Mouse (Mus musculus) midbrain, embryonic 10.5 days (tissue): Measurements from ENCODE around the gene Slc39a9. TPM values are rescaled to one million over a fixed set of nuclear protein-coding genes. Genes with fewer than 3 reads are reported as not detected.

ENCODE experiments used
- DNase-seq: peaks from one replicate; pipeline ENCODE4 v3.0.0-alpha.2; 2017; ENCODE audit warnings: low spot score
- H3K27ac ChIP-seq: fragments of 300-500 bp; sonication (generic); replicated peaks from 2 replicates; pipeline ENCODE4 v1.5.1; 2016; ENCODE audit warnings: mild to moderate bottlenecking
- H3K27me3 ChIP-seq: fragments of 300-500 bp; sonication (generic); 2 replicates; pipeline ENCODE4 v1.6.1; 2016; ENCODE audit warnings: low read depth, mild to moderate bottlenecking; ENCODE audit not compliant: poor library complexity, severe bottlenecking
- H3K36me3 ChIP-seq: fragments of 300-500 bp; sonication (generic); 2 replicates; pipeline ENCODE4 v1.6.1; 2016; ENCODE audit warnings: mild to moderate bottlenecking, moderate library complexity
- H3K4me1 ChIP-seq: fragments of 300-500 bp; sonication (generic); 2 replicates; pipeline ENCODE4 v1.6.1; 2016
- H3K4me3 ChIP-seq: fragments of 300-500 bp; sonication (generic); 2 replicates; pipeline ENCODE4 v1.5.1; 2016; ENCODE audit warnings: mild to moderate bottlenecking, moderate library complexity
- H3K9me3 ChIP-seq: fragments of 300-500 bp; sonication (generic); replicated peaks from 2 replicates; pipeline ENCODE4 v1.6.1; 2016; ENCODE audit warnings: mild to moderate bottlenecking
- WGBS: fragments of 180-500 bp; shearing (Covaris S2); methylation state at CpG from one replicate; pipeline ENCODE4 v1.1.7; 2016; 5-methylcytosine and 5-hydroxymethylcytosine counted together
- polyA plus RNA-seq: library from polyadenylated mRNA; unstranded; fragments of >200 nt; fragmentation: Nextera tagmentation; extraction: Ambion mirVana; gene quantifications from 2 replicates; pipeline ENCODE4 v1.2.1, GENCODE M21; 2016

Slc39a9 gene
- polyA plus RNA-seq, 1 experiment from 2014 or later, result 26.3 TPM

DNA sequence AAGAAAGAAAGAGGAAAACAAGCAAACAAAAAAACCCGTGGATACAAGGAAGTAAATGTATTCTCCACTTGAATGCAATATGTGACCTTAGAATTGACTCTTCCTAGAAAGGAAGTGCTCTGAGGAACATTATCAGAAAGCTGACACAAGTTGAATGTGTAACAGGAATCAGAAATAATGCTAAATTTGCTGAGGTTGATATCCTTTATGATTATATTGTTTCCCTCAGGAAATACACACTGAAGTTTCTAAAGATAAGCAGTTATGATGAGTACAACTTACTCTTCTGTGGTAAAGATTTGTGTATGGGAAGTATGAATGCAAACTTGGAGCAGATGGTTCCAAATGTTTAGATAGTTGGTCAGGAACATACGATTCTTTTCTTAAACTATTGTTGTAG, 24.7 kb downstream of the Slc39a9 start:
- WGBS, result 88% methylated on average over 2 of the region's 2 CpGs
- no peaks in the 10 kb centered on the region for H3K9me3 ChIP-seq
- no peak for DNase-seq
- H3K27ac ChIP-seq, result no peak overlapping the region
- no peaks in the 10 kb centered on the region for H3K27me3 ChIP-seq
- peaks cover 43% of the 10 kb centered on the region for H3K36me3 ChIP-seq
- H3K4me3 ChIP-seq, result no peak overlapping the region
- H3K4me1 ChIP-seq, result no peaks in the 10 kb centered on the region

DNA sequence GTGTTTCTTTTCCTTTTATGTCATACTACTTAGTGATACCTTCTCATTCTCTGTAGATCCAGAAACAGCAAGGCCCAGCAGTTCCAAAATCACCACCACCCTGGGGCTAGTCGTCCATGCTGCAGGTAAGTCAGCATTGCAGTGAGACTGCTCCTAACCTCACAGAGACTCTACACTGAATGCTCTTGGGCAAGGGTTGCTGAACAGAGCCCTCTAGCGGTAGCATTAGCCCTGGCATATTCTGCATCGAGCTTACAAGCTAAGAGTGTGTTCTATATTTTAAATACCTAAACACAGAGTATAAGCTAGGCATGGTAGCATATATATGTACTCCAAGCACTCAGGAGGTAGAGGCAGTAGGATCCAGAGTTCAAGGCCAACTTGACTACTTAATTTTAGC, 29.5 kb downstream of the Slc39a9 start:
- no peaks in the 10 kb centered on the region for H3K4me1 ChIP-seq
- H3K36me3 ChIP-seq, result peaks cover 60% of the 10 kb centered on the region
- no peaks in the 10 kb centered on the region for H3K9me3 ChIP-seq
- H3K4me3 ChIP-seq, result no peak overlapping the region
- WGBS, result 23% methylated on average over 3 of the region's 3 CpGs
- H3K27ac ChIP-seq, result no peak overlapping the region
- peak; percentile 34 for DNase-seq
- no peaks in the 10 kb centered on the region for H3K27me3 ChIP-seq

DNA sequence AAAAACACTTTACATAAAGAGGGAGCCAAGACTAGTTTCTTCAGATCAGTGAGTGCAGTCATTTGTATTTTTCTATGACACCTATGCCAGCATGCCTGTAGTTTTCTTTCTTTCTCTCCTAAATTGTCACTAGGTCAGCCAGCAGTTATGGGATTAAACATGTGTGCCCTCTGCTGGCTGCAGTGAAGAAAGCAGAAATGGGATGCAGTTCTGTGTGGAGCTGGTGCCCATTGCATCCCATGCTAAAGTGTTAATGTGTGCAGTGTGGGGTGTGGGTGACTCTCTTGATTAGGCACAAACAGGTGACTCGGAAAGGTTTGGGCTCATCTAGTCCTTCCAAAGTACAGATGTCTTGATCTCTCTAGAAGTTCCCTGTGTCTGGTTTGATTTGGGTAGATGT, 37.7 kb downstream of the Slc39a9 start:
- no peak for DNase-seq
- Histone ChIP-seq H3K27me3 (no peaks in the 10 kb centered on the region), H3K4me3 (no peak overlapping the region), H3K9me3 (no peaks in the 10 kb centered on the region), H3K36me3 (peaks cover 22% of the 10 kb centered on the region), H3K4me1 (no peaks in the 10 kb centered on the region), H3K27ac (no peak overlapping the region)
- WGBS, result 87% methylated on average over 1 of the region's 1 CpGs

DNA sequence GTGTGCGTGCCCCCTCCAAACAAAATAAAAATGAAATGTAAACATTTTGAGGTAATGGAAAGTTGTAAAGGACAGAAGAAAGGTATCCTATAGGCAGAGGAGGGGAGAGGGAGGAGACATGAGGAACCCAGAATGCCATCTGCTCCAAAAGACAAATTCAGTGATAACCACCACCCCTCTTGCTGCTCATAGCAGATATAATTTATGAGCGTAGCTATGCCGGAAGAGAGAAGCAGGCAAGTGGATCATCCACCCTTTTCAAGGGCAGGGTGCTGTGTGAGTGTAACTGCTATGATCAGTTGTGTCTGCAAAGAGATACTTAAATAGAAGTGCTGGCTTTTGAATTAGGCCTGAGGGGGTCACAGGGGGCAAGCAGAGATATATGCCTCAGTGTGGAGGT, 39.9 kb downstream of the Slc39a9 start:
- Histone ChIP-seq H3K4me3 (no peak overlapping the region), H3K9me3 (no peaks in the 10 kb centered on the region), H3K4me1 (no peaks in the 10 kb centered on the region), H3K27me3 (0 out of 2 replicates have a peak, but pooled peaks cover 3% of the 10 kb centered on the region), H3K36me3 (0 out of 2 replicates have a peak, but pooled peaks cover 7% of the 10 kb centered on the region), H3K27ac (no peak overlapping the region)
- WGBS, result 97% methylated on average over 3 of the region's 3 CpGs
- no peak for DNase-seq

DNA sequence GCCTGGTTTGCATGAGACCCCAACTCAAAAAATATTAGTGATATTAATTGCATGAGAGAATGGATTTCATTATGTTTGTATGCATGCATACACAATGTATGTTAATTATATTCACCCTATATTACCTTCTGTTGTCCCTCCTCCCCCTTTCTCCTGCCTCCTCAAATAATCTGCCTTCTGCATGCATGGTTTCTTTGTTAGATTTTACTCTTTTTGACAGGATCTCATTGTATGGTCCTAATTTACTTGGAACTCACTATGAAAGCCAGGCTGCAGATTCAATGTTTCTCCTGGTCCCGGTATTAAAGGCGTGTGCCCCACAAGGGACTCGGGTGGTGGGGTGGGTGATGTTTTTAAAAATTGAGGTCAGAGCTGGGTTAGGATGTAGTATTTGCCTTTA, 40.6 kb downstream of the Slc39a9 start:
- 94% methylated on average over 3 of the region's 3 CpGs for WGBS
- Histone ChIP-seq H3K27ac (no peak overlapping the region), H3K27me3 (0 out of 2 replicates have a peak, but pooled peaks cover 3% of the 10 kb centered on the region), H3K4me3 (no peak overlapping the region), H3K9me3 (no peaks in the 10 kb centered on the region), H3K4me1 (no peaks in the 10 kb centered on the region), H3K36me3 (0 out of 2 replicates have a peak, but pooled peaks cover 4% of the 10 kb centered on the region)
- no peak for DNase-seq

DNA sequence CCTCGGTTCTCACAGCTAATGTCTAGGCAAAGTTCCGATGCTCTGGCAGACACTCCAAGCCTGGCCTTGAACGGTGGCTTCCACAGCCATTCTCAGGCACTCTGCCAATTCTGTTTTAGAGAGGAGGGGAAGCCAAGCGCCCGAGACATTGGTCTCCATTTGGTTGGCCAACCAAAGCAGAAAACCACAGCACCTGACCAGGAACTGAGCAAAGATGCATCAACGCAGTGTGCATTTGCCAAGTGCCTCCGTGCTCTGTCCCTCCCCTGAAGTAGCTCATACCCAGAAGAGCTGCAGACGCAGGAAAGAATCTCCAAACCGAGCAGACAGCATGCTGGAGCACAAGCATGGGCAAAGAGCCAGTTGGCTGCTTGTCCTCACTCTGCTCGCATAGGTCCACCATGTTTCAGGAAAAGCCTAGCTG, 44.1 kb downstream of the Slc39a9 start:
- 87% methylated on average over 10 of the region's 10 CpGs for WGBS
- no peak for DNase-seq
- Histone ChIP-seq H3K27ac (no peak overlapping the region), H3K36me3 (no peaks in the 10 kb centered on the region), H3K9me3 (no peaks in the 10 kb centered on the region), H3K27me3 (peaks cover 32% of the 10 kb centered on the region), H3K4me3 (no peak overlapping the region), H3K4me1 (peaks cover 24% of the 10 kb centered on the region)

DNA sequence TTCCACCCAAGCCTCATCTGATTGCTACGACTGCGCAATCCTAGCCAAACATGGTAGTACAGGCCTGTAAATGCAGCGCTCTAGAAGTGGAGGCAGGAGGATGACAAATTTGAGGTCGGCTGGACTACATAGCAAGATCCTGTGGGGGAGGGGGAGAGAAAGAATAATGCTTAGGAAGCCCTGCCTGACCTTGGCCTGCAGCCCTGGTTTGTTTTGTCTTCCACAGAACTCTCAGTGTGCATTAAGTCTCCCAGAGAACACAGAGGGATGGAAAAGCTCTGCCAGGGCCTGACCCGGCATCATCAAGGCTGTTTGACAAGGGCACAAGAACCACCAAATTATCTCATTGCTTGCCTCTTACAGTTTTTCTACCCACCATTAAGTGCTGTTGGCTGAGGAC, 46.0 kb downstream of the Slc39a9 start:
- no peak for DNase-seq
- Histone ChIP-seq H3K9me3 (no peaks in the 10 kb centered on the region), H3K36me3 (no peaks in the 10 kb centered on the region), H3K4me3 (no peak overlapping the region), H3K27ac (no peak overlapping the region), H3K27me3 (peaks cover 51% of the 10 kb centered on the region), H3K4me1 (peaks cover 35% of the 10 kb centered on the region)
- WGBS, result 67% methylated on average over 5 of the region's 5 CpGs

DNA sequence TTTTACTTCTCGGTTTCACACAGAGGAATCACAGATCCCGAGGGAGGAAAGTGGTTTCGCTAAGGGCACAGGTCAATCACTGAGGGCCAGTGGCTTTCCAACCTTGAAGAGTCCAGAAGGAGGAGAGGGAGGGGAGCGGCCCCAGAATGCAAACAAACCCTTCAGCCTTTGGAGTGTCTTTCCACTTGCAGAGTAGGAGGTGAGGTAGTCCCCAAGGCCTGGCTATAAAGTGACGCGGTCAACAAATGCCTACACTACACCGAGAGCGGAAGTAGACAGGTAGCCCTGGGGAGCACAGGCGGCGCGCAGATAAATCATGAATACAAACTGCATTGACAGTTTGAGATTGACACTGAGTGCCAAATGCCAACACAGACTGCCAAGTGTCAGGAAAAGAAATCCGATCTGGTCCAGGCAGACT, 48.0 kb downstream of the Slc39a9 start:
- Histone ChIP-seq H3K4me3 (no peak overlapping the region), H3K4me1 (peaks cover 38% of the 10 kb centered on the region), H3K27ac (no peak overlapping the region), H3K9me3 (no peaks in the 10 kb centered on the region), H3K36me3 (no peaks in the 10 kb centered on the region), H3K27me3 (peaks cover 61% of the 10 kb centered on the region)
- no peak for DNase-seq
- WGBS, result 10% methylated on average over 12 of the region's 12 CpGs

DNA sequence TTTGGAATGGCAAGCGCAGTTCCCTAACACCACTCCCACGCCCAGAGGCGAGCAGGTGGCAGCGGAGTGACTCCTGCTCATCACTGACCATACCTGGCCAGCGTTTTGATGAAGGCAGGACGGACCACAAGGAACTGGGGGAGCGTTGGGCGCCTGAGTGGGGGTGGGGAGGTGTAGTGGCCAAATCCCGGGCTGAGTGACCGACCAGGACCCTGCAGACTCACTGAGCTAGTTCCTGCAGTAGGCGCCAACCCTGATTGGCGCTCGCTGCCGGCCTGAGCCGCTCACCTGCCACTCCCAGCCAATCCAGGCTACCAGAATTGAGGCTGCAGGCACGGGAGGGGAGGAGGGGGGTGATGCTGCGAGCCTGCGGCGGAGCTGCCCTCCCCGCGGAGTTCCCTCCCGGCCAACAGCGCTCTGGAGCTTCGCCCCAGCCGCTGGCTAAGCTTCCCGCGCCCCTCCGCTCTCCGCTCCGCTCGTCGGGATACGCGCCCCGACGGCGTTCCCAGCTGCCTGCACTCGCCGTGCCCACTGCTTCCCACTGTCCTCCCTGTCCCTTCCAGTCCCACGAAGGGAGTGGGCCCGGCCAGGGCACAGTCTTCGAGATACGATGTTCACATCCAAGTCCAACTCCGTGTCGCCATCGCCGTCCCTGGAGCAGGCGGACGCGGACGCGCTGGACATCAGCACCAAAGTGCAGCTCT, 48.7 kb downstream of the Slc39a9 start, which contains the start of gene Plekhd1:
Plekhd1 (plus strand) TSS at position 323 of the 704 bp plus-strand sequence.
- H3K4me3 ChIP-seq, result peak within 1 kb of the TSS; percentile 56
- peaks cover 38% of the 10 kb centered on the region for H3K4me1 ChIP-seq
- peaks cover 61% of the 10 kb centered on the region for H3K27me3 ChIP-seq
- H3K9me3 ChIP-seq, result no peaks in the 10 kb centered on the region
- no peak within 1 kb of the TSS; the same call in 1 of the 2 replicates for H3K27ac ChIP-seq
- whole genome bisulfite sequencing, result 1% methylated on average over 51 of the region's 52 CpGs
- DNase-seq, result peak; percentile 56
- no peaks in the 10 kb centered on the region for H3K36me3 ChIP-seq

DNA sequence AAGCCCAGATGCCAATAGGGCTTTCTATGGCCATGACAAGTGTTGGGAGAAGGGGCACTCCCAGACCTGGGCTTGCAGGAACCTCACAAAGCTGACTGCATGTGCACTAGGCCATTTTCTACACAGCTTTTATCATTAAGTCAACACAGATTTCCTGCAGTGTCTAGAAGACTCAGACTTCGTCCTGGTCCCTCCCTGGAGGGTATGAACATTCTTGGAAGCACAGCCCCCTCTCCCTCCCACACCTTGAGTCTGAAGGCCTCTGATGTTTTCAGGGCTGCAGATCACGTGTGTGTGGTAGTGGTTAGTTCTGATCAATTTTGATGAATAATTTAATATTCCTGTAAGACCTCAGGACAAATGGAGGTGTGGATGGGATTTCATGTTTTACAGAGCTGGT, 50.0 kb downstream of the Slc39a9 start:
- DNase-seq, result no peak
- peaks cover 57% of the 10 kb centered on the region for H3K27me3 ChIP-seq
- peaks cover 38% of the 10 kb centered on the region for H3K4me1 ChIP-seq
- 66% methylated on average over 2 of the region's 2 CpGs for WGBS
- H3K9me3 ChIP-seq, result no peaks in the 10 kb centered on the region
- no peaks in the 10 kb centered on the region for H3K36me3 ChIP-seq
- no peak overlapping the region for H3K4me3 ChIP-seq
- H3K27ac ChIP-seq, result no peak overlapping the region

DNA sequence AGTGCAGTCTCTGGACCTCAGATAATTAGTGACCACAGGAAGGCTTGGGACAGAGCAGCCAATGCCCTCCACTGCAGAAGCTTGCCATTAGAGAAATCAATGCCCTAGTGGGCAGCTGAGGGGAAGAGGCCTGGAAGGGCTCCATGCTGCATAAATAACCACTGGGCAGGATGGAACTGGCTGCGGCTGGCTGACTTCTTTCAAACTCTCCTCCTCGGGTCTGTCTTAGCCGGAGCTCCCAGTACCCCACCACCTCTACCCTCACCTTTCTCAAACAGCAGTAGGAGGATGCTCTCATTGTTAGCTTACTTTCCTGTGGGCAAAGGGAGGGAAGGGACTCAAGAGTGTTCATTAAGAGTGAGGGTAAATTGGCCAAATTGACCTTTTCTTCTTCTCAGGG, 51.3 kb downstream of the Slc39a9 start:
- Histone ChIP-seq H3K27me3 (peaks cover 56% of the 10 kb centered on the region), H3K4me3 (no peak overlapping the region), H3K4me1 (peaks cover 31% of the 10 kb centered on the region), H3K27ac (no peak overlapping the region), H3K9me3 (no peaks in the 10 kb centered on the region), H3K36me3 (no peaks in the 10 kb centered on the region)
- no peak for DNase-seq
- WGBS, result 64% methylated on average over 3 of the region's 3 CpGs

DNA sequence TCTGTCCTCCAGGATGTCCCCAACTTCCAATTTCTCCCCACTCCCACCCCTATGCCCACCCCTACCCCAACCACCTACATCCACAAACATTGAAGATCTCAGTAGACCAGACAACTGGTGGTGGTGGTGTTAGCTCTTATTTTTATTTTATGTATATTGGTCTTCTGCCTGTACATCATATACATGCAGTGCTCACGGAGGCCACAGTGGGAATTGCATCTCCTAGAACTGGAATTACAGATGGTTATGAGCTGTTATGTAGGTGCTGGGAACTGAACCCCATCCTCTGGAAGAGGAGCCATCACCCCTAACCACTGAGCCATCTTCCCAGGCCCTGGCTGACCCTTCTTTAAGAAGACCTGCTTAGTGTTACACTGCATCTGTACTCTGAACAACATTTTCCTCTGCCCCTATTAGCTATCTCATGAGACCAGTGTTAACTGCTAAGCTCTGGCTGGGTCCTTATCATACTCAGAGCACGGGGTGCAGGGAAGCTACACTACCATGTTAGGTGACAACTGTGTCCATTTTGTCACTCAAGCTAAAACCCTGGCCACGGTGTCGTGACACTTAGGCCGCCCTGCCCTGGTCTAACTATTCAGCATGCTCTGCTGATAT, 55.0 kb downstream of the Slc39a9 start:
- Histone ChIP-seq H3K27me3 (peaks cover 20% of the 10 kb centered on the region), H3K9me3 (no peaks in the 10 kb centered on the region), H3K4me1 (0 out of 2 replicates have a peak, but pooled peaks cover 6% of the 10 kb centered on the region), H3K27ac (no peak overlapping the region), H3K36me3 (no peaks in the 10 kb centered on the region), H3K4me3 (no peak overlapping the region)
- 91% methylated on average over 5 of the region's 5 CpGs for WGBS
- no peak for DNase-seq

DNA sequence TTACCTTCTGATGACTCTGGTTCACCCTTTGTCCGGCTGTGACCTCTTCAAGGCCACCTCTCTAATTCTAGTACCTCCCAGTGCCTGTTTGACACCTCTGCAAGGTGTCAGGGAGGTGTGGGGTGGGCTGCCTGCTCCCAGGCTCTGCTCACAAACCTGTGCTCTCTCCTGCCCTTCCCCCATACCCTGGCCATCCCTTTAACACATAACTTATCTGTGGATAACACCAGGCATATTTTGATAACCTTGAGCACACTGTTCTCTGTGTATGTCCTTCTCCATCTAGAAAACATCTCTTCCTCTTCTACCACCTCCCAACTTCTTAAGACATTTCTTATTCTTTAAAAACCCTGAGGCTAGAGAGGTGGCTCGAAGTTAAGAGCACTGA, 55.5 kb downstream of the Slc39a9 start:
- Histone ChIP-seq H3K27ac (no peak overlapping the region), H3K4me3 (no peak overlapping the region)
- whole genome bisulfite sequencing, result 87% methylated on average over 2 of the region's 2 CpGs

More for the DNA sequence above, 55.5 kb downstream of the Slc39a9 start:
- H3K27me3 ChIP-seq, result peaks cover 15% of the 10 kb centered on the region
- DNase-seq, result no peak
- no peaks in the 10 kb centered on the region for H3K36me3 ChIP-seq
- 0 out of 2 replicates have a peak, but pooled peaks cover 5% of the 10 kb centered on the region for H3K4me1 ChIP-seq
- H3K9me3 ChIP-seq, result no peaks in the 10 kb centered on the region
